Mouse (Mus musculus): ENCODE results near the gene Pstk.

- TF ChIP-seq TAL1 (IDR thresholded peaks at IDR 0.05; ENCODE audit: low read length) (no peak), GATA1 (IDR thresholded peaks at IDR 0.05; ENCODE audit: low read length) (no peak)
Observed at GRCm38 (mm10) chr7:131327054-131327453, 43.9 kb upstream of the Pstk start.

All from erythroblast, embryonic 14.5 days (primary cell).